Mouse (Mus musculus) limb, embryonic 12.5 days (tissue): ENCODE data around the gene Pcgf2. TPM values are rescaled to one million over a fixed set of nuclear protein-coding genes. Genes with fewer than 3 reads are reported as not detected.
A peak's percentile ranks its signal among the peaks of the same experiment; 100 is the strongest.
"Not testable (repeated sequence)": the region's sequence is repeated elsewhere in the genome, so short reads cannot be mapped to it uniquely, and the experiment has no call there.

Experiments
- ATAC-seq: fragments of 200-750 bp; cut with Nextera tagmentation; 2 replicates; pipeline ENCODE4 v1.8.0; 2017; ENCODE audit warnings: low read depth, moderate TSS enrichment; ENCODE audit not compliant: insufficient number of reproducible peaks, insufficient read depth, low FRiP score, low TSS enrichment
- H3K27ac ChIP-seq: fragments of 300-500 bp; sonication (generic); 2 replicates; pipeline ENCODE4 v1.5.1; 2016; ENCODE audit warnings: mild to moderate bottlenecking, moderate library complexity
- H3K27me3 ChIP-seq: fragments of 300-500 bp; sonication (generic); 2 replicates; pipeline ENCODE4 v1.6.1; 2016; ENCODE audit warnings: mild to moderate bottlenecking, moderate library complexity
- H3K36me3 ChIP-seq: fragments of 300-500 bp; sonication (generic); 2 replicates; pipeline ENCODE4 v1.6.1; 2016; ENCODE audit warnings: mild to moderate bottlenecking, moderate library complexity
- H3K4me1 ChIP-seq: fragments of 300-500 bp; sonication (generic); replicated peaks from 2 replicates; pipeline ENCODE4 v1.6.1; 2016
- H3K4me2 ChIP-seq: fragments of 300-500 bp; sonication (generic); 2 replicates; pipeline ENCODE4 v1.6.1; 2016; ENCODE audit warnings: mild to moderate bottlenecking, moderate library complexity
- H3K4me3 ChIP-seq: fragments of 300-500 bp; sonication (generic); replicated peaks from 2 replicates; pipeline ENCODE4 v1.5.1; 2016; ENCODE audit warnings: mild to moderate bottlenecking
- H3K9ac ChIP-seq: fragments of 300-500 bp; sonication (generic); replicated peaks from 2 replicates; pipeline ENCODE4 v1.6.1; 2016; ENCODE audit warnings: mild to moderate bottlenecking, moderate library complexity
- H3K9me3 ChIP-seq: fragments of 300-500 bp; sonication (generic); 2 replicates; pipeline ENCODE4 v1.6.1; 2016; ENCODE audit warnings: mild to moderate bottlenecking, moderate library complexity
- WGBS: fragments of 180-500 bp; shearing (Covaris S2); methylation state at CpG from one replicate; pipeline ENCODE4 v1.1.7; 2016; 5-methylcytosine and 5-hydroxymethylcytosine counted together
- polyA plus RNA-seq: library from polyadenylated mRNA; unstranded; fragments of >200 nt; fragmentation: Nextera tagmentation; extraction: Ambion mirVana; gene quantifications from 2 replicates; pipeline ENCODE4 v1.2.1, GENCODE M21; 2016

Pcgf2 gene
- polyA plus RNA-seq, 1 experiment from 2014 or later, result 20.2 TPM

DNA sequence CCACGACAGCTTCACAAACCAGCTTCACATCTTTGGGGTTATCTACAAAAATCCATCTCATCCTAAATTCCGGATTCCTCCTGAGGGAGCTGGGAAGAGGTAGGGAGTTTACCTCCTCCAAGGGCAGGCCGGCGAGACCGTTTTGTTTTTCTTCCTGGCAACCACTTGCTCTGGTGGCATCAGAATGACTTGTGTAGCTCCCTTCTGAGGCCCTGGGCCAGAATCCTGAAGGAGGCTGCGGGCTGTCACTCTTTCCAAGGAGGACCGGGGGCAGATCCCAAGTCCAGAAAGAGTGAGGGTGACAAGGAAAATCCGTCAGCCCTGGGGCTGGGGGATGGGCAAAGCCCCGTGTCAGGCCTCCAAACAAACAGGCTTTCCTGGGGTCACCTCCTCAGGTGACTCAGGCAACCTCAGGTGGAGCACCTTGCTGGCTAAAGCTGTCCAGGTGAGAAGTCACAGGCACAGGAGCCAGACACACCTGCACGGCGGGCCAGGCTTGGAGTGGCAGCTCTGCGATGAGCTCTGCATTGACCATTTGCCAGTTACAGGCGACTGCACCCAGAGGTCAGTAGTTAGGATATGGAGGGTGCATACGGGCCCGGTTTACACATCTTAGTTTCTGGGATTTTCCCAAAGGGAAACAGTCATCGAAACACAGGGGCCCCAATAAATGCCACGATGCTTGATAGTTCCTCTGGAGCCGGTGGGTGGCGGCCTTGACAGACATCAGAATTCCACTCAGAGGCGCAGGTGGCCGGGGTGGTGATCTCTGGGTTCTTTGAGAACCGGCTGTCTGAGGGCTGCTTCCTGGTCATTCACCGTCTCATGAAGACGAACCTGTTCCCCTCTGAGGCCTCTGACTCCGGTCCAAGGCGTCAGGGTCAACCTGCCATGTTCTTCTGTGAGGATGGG lies 17.3 kb upstream of the Pcgf2 start:
- Histone ChIP-seq H3K4me3 (no peak overlapping the region), H3K4me1 (no peaks in the 10 kb centered on the region), H3K9ac (no peak overlapping the region), H3K36me3 (peaks cover 96% of the 10 kb centered on the region), H3K27ac (no peak overlapping the region), H3K4me2 (no peak overlapping the region), H3K27me3 (no peaks in the 10 kb centered on the region), H3K9me3 (peaks cover 7% of the 10 kb centered on the region; the same call in 1 of the 2 replicates)
- 87% methylated on average over 26 of the region's 26 CpGs for WGBS
- ATAC-seq, result no peak

DNA sequence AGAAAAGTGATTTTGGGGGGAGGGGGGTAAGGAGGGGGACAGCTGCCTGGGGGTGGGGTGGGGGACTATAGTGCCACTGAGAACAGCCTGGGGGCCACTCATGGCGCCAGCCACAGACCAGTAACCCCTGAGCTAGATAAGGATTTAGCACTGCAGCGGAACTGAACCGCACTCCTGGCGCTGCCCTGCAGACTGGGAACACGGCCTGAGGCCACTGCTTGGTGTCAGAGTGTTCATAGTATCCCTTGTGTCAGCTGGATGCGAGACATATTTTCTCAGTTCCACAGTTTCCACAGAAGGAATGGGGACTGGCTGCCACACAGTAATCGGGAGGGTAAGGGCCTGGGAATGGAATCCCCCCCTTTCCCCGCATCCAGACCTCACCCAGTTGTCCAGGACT lies 15.7 kb upstream of the Pcgf2 start:
- Histone ChIP-seq H3K9ac (no peak overlapping the region), H3K36me3 (peaks cover 96% of the 10 kb centered on the region), H3K27me3 (no peaks in the 10 kb centered on the region), H3K4me3 (no peak overlapping the region), H3K4me2 (no peak overlapping the region), H3K9me3 (no peaks in the 10 kb centered on the region), H3K27ac (no peak overlapping the region), H3K4me1 (no peaks in the 10 kb centered on the region)
- 82% methylated on average over 8 of the region's 8 CpGs for WGBS
- ATAC-seq, result no peak

DNA sequence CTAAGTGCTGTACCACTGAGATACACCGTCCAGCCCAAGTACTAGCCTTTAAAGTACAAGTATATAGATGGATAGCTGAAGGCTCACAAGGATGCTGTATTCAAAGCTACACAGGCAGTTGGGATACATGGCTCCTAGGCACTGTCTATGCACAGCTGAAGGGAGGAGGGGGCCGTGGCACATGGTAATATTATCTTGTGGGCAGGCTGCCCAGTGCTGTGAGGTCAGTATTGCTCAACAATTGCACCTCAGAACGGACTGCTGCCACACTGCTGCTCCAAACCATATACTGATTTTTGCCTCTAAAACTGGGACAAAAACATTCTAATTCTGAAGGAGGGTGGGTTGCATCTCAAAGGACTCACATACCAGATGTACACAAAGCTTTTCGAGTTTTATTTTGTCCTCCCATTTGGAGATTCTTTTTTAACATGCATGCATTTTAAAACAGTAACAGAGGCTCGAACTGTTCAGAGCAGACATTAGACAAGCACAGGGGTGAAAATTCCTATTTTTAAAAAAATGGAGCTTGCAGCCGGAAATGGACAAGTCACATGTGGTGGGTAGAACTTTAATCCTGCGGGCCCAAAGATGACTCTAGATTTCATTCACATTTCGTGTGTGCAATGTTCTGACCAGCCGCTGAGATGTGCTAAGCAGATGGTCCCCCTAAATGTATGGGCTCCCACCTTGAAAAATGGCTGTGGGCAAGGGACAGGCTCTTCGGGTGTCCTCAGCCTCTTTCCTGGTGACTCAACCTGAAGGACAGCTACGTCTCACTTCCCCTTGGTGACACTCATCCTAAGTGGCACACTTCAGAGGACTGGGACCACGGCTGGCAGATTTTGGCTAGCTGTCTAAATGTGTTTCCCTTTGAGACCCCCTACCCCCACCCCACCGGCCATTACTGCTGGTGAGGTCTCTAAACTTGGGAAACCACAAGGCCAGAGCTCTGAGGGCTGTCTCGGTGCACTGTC lies 14.8 kb upstream of the Pcgf2 start:
- Histone ChIP-seq H3K4me3 (no peak overlapping the region), H3K27me3 (no peaks in the 10 kb centered on the region), H3K9me3 (no peaks in the 10 kb centered on the region), H3K4me1 (no peaks in the 10 kb centered on the region), H3K27ac (no peak overlapping the region), H3K9ac (no peak overlapping the region), H3K36me3 (peaks cover 90% of the 10 kb centered on the region), H3K4me2 (no peak overlapping the region)
- no peak for ATAC-seq
- WGBS, result 92% methylated on average over 14 of the region's 14 CpGs

GRCm38 (mm10) chr11:97714356-97714755 lies 14.1 kb upstream of the Pcgf2 start:
- H3K36me3 ChIP-seq, result peaks cover 86% of the 10 kb centered on the region
- no peaks in the 10 kb centered on the region for H3K9me3 ChIP-seq
- H3K9ac ChIP-seq, result no peak overlapping the region
- H3K4me2 ChIP-seq, result no peak overlapping the region
- H3K4me3 ChIP-seq, result no peak overlapping the region
- H3K27ac ChIP-seq, result no peak overlapping the region
- H3K4me1 ChIP-seq, result no peaks in the 10 kb centered on the region
- H3K27me3 ChIP-seq, result no peaks in the 10 kb centered on the region
- no peak for ATAC-seq
- WGBS, result 98% methylated on average over 3 of the region's 3 CpGs

GRCm38 (mm10) chr11:97713896-97714295 lies 13.6 kb upstream of the Pcgf2 start:
- H3K4me2 ChIP-seq, result no peak overlapping the region
- ATAC-seq, result no peak
- H3K27ac ChIP-seq, result no peak overlapping the region
- WGBS, result 91% methylated on average over 8 of the region's 8 CpGs
- no peak overlapping the region for H3K9ac ChIP-seq
- H3K36me3 ChIP-seq, result peaks cover 86% of the 10 kb centered on the region
- H3K9me3 ChIP-seq, result no peaks in the 10 kb centered on the region
- no peak overlapping the region for H3K4me3 ChIP-seq
- no peaks in the 10 kb centered on the region for H3K27me3 ChIP-seq
- no peaks in the 10 kb centered on the region for H3K4me1 ChIP-seq

DNA sequence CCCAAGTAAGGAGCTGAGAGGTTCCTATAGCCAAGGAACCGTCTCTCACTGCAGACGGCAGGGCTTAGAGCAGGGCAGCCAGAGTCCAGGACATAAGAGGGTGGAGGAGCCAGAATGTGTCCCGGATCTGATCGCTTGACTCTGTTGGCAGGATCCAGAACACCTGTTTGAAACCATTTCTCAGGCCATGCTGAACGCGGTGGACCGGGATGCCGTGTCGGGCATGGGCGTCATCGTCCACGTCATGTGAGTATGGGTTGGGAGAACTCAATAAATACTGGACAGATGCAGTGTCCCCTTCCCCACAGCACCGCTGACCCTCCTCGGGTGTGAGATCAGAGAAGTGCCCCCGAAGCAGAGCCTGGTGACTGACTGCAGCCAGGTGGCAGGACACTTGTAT lies 12.0 kb upstream of the Pcgf2 start:
- Histone ChIP-seq H3K4me1 (no peaks in the 10 kb centered on the region), H3K27ac (no peak overlapping the region), H3K9ac (no peak overlapping the region), H3K4me2 (no peak overlapping the region), H3K36me3 (peaks cover 86% of the 10 kb centered on the region), H3K4me3 (no peak overlapping the region), H3K27me3 (no peaks in the 10 kb centered on the region), H3K9me3 (no peaks in the 10 kb centered on the region)
- WGBS, result 89% methylated on average over 15 of the region's 15 CpGs
- ATAC-seq, result no peak

DNA sequence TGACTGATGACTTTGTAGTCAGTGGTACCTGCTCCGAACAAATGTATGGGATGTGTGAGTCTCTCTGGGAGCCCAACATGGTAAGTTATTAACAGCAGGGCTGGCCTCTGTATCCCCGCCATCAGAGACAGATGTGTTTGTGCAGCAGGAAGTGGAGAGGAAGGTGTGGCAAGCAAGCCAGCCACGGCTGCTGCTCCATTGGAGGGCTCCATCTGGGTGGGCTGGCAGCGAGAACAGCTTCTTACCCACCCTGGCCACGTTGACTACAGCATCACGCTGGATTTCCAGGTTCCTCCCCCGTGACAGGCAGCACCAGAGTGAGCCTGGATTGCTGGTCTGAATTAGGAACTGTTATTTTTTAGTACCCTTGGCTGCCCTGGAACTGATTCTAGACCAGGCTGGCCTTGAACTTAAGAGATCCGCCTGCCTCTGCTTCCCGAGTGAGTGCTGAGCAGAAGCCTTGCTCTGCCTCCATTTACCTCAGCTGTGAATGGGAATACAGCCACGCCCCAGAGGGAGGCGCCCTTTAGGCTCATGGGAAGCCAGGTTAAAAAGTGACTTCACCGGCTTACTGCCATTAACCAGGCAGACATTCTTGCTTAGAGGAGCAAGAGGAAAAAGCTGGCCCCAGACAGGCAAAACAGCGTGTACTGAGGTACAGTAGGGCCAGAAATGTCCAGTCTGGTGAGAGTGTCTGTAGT lies 11.1 kb upstream of the Pcgf2 start:
- 81% methylated on average over 13 of the region's 13 CpGs for WGBS
- peak; percentile 2; the same call in 1 of the 2 replicates for ATAC-seq
- Histone ChIP-seq H3K4me3 (no peak overlapping the region), H3K36me3 (peaks cover 87% of the 10 kb centered on the region), H3K27ac (no peak overlapping the region), H3K9ac (no peak overlapping the region), H3K27me3 (no peaks in the 10 kb centered on the region), H3K4me1 (no peaks in the 10 kb centered on the region), H3K4me2 (no peak overlapping the region), H3K9me3 (no peaks in the 10 kb centered on the region)

DNA sequence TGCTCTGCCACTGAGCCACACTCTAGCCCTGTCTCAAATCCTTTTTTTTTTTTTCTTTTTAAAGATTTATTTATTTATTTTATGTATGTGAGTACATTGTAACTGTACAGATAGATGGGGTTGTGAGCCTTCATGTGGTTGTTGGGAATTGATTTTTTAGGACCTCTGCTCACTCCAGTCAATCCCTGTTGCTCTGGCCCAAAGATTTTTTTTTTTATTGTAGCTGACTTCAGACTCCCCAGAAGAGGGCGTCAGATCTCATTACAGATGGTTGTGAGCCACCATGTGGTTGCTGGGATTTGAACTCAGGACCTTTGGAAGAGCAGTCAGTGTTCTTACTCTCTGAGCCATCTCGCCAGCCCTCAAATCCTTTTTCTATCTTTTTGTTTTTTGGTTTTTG lies 9.8 kb upstream of the Pcgf2 start:
- ATAC-seq, H3K4me1 ChIP-seq, H3K9ac ChIP-seq, H3K4me2 ChIP-seq, H3K27me3 ChIP-seq, H3K9me3 ChIP-seq, H3K27ac ChIP-seq, H3K4me3 ChIP-seq: not testable (repeated sequence)
- WGBS, result 74% methylated on average over 2 of the region's 2 CpGs
- peaks cover 83% of the 10 kb centered on the region for H3K36me3 ChIP-seq

DNA sequence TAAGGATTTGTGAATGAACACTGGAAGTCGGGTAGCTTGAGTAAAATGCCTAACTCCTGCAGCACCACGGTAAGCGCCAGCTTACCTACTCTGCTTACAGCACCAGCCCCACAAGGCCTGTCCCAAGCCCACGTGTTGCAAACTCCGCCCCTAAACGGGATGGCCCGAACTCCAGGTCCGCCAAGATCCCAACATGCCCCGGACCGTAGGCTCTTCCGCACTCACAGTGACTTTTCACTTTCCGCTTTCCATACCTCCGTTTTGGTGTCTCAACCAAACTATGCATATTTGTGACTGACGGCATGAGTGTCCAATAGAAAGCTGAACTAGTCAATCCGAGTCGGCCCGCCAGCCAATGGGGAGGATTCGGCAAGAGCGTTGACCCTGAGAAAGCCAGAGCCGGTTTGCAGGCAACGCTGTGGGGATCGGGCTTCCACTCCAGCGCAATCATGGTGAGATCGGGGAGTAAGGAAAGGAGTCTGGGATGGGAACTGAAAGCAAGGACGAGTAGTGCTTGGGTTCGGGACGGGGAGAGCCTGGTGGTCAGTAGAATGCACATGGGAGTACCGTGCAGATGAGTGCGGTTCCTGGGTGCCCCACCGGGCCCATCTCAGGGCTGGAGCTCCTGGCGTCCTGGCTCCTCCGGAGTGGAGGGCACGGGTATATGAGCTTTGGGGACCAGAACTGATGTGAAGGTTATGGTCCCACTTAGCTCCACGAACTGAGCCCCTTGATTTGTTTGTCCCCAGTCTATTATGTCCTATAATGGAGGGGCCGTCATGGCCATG lies 2.9 kb upstream of the Pcgf2 start, which contains the start of gene Psmb3:
Gene Psmb3 (plus strand): TSS at position 361 of the 788 bp plus-strand sequence.
- H3K4me3 ChIP-seq, result peak within 1 kb of the TSS; percentile 82
- under 1% methylated on average over 35 of the region's 35 CpGs for WGBS
- peaks cover 26% of the 10 kb centered on the region for H3K4me1 ChIP-seq
- peak within 1 kb of the TSS; percentile 87 for H3K27ac ChIP-seq
- H3K4me2 ChIP-seq, result peak within 1 kb of the TSS; percentile 88
- no peaks in the 10 kb centered on the region for H3K9me3 ChIP-seq
- H3K9ac ChIP-seq, result peak within 1 kb of the TSS; percentile 78
- H3K36me3 ChIP-seq, result peaks cover 26% of the 10 kb centered on the region
- no peaks in the 10 kb centered on the region for H3K27me3 ChIP-seq
- peak; percentile 90 for ATAC-seq

GRCm38 (mm10) chr11:97702393-97702745 lies 2.1 kb upstream of the Pcgf2 start:
- peak overlapping the region; percentile 82 for H3K4me3 ChIP-seq
- H3K4me2 ChIP-seq, result peak overlapping the region; percentile 88
- peak overlapping the region; percentile 87 for H3K27ac ChIP-seq
- peak overlapping the region; percentile 60 for H3K9ac ChIP-seq
- under 1% methylated on average over 24 of the region's 24 CpGs for WGBS
- H3K36me3 ChIP-seq, result peaks cover 17% of the 10 kb centered on the region
- H3K9me3 ChIP-seq, result no peaks in the 10 kb centered on the region
- H3K4me1 ChIP-seq, result peaks cover 34% of the 10 kb centered on the region
- no peak for ATAC-seq
- H3K27me3 ChIP-seq, result no peaks in the 10 kb centered on the region
